Mouse (Mus musculus) heart, embryonic 11.5 days (tissue): ENCODE results near the gene Trrap. TPM values are rescaled to one million over a fixed set of nuclear protein-coding genes. Genes with fewer than 3 reads are reported as not detected.

Experiments
- ATAC-seq: fragments of 200-750 bp; cut with Nextera tagmentation; replicated peaks from 2 replicates; pipeline ENCODE4 v1.8.0; 2017; ENCODE audit warnings: moderate library complexity; ENCODE audit not compliant: insufficient number of reproducible peaks, low FRiP score, low TSS enrichment
- H3K27ac ChIP-seq: fragments of 300-500 bp; sonication (generic); 2 replicates; pipeline ENCODE4 v1.5.1; 2014; ENCODE audit warnings: mild to moderate bottlenecking, low read depth, low read length
- H3K27me3 ChIP-seq: fragments of 300-500 bp; sonication (generic); 2 replicates; pipeline ENCODE4 v1.6.1; 2014; ENCODE audit warnings: mild to moderate bottlenecking, low read length, mixed read lengths; ENCODE audit not compliant: control insufficient read depth, insufficient read depth
- H3K36me3 ChIP-seq: fragments of 300-500 bp; sonication (generic); 2 replicates; pipeline ENCODE4 v1.6.1; 2014; ENCODE audit warnings: mild to moderate bottlenecking, low read length, moderate library complexity, mixed read lengths; ENCODE audit not compliant: control insufficient read depth, insufficient read depth
- H3K4me1 ChIP-seq: fragments of 300-500 bp; sonication (generic); 2 replicates; pipeline ENCODE4 v1.6.1; 2014; ENCODE audit warnings: low read length; ENCODE audit not compliant: control insufficient read depth, insufficient read depth
- H3K4me2 ChIP-seq: fragments of 300-500 bp; sonication (generic); 2 replicates; pipeline ENCODE4 v1.6.1; 2014; ENCODE audit warnings: mild to moderate bottlenecking, moderate library complexity
- H3K4me3 ChIP-seq: fragments of 300-500 bp; sonication (generic); 2 replicates; pipeline ENCODE4 v1.5.1; 2014; ENCODE audit warnings: low read depth, low read length
- H3K9ac ChIP-seq: fragments of 300-500 bp; sonication (generic); 2 replicates; pipeline ENCODE4 v1.6.1; 2014; ENCODE audit warnings: mild to moderate bottlenecking, low read depth, low read length, moderate library complexity
- H3K9me3 ChIP-seq: fragments of 300-500 bp; sonication (generic); replicated peaks from 2 replicates; pipeline ENCODE4 v1.6.1; 2016; ENCODE audit warnings: low read length; ENCODE audit not compliant: control insufficient read depth
- WGBS: fragments of 180-500 bp; shearing (Covaris S2); extraction: QIAGEN DNeasy Blood & Tissue Kit; methylation state at CpG from one replicate; pipeline ENCODE4 v1.1.7; 2014; ENCODE audit not compliant: insufficient replicate concordance; 5-methylcytosine and 5-hydroxymethylcytosine counted together
- polyA plus RNA-seq: library from polyadenylated mRNA; unstranded; fragments of >200 nt; fragmentation: Nextera tagmentation; extraction: Ambion mirVana; gene quantifications from 2 replicates; pipeline ENCODE4 v1.2.1, GENCODE M21; 2014

Gene Trrap
- polyA plus RNA-seq, 1 experiment from 2014 or later: 75.7 TPM

DNA sequence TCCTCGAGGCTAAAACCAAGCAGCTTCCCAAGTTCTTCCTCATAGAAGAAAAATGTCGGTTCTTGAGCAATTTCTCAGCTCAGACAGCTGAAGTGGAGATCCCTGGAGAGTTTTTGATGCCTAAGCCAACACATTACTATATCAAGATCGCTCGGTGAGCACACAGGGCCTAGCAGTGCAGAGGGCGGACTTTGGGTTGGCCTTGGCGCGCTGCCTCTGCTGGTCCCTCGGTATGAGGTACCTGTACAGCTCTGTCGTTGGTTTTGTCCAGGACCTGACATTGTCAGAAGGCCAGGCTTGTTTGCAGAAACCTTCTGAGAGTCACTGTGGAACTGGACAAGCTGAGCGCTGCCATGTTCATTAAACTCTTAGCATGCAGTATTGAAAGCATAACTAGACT is 82.4 kb downstream of the Trrap start:
- no peaks in the 10 kb centered on the region for H3K4me1 ChIP-seq
- no peaks in the 10 kb centered on the region for H3K27me3 ChIP-seq
- no peak for ATAC-seq
- no peak overlapping the region for H3K9ac ChIP-seq
- H3K4me2 ChIP-seq: no peak overlapping the region
- peaks cover 82% of the 10 kb centered on the region for H3K36me3 ChIP-seq
- no peaks in the 10 kb centered on the region for H3K9me3 ChIP-seq
- H3K27ac ChIP-seq: no peak overlapping the region
- WGBS: 91% methylated on average over 10 of the region's 10 CpGs
- H3K4me3 ChIP-seq: no peak overlapping the region

DNA sequence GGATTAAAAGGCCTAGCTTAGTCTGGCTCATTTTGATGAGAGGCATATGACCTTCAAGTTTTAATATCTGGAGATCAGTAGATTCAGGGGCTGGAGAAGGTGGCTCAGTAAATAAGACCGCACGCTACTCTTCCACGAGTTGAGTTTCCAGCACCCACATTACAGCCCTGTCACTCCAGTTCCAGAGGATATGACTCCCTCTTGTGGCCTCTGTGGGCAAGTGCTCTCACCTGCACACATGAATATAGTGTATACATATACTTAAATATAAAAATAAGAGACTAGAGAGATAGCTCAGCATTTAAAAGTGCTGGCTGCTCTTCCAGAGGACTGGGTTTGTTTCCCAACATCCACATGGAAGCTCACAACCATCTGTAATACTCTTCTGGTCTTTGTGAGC is 84.3 kb downstream of the Trrap start:
- 95% methylated on average over 3 of the region's 3 CpGs for WGBS
- peaks cover 71% of the 10 kb centered on the region for H3K36me3 ChIP-seq

GRCm38 (mm10) chr5:144853931-144854330 is 86.4 kb downstream of the Trrap start:
- ATAC-seq: no peak
- no peak overlapping the region for H3K27ac ChIP-seq
- H3K4me2 ChIP-seq: no peak overlapping the region
- H3K4me1 ChIP-seq: peaks cover 5% of the 10 kb centered on the region; the same call in 1 of the 2 replicates
- H3K9ac ChIP-seq: no peak overlapping the region
- H3K9me3 ChIP-seq: no peaks in the 10 kb centered on the region
- H3K27me3 ChIP-seq: no peaks in the 10 kb centered on the region
- H3K36me3 ChIP-seq: peaks cover 72% of the 10 kb centered on the region
- no peak overlapping the region for H3K4me3 ChIP-seq
- 85% methylated on average over 5 of the region's 5 CpGs for WGBS

More for the DNA sequence above, 84.3 kb downstream of the Trrap start:
- ATAC-seq: no peak
- H3K4me2 ChIP-seq: no peak overlapping the region
- H3K27ac ChIP-seq: no peak overlapping the region
- no peaks in the 10 kb centered on the region for H3K9me3 ChIP-seq
- no peak overlapping the region for H3K4me3 ChIP-seq
- H3K9ac ChIP-seq: no peak overlapping the region
- no peaks in the 10 kb centered on the region for H3K27me3 ChIP-seq
- peaks cover 5% of the 10 kb centered on the region; the same call in 1 of the 2 replicates for H3K4me1 ChIP-seq

DNA sequence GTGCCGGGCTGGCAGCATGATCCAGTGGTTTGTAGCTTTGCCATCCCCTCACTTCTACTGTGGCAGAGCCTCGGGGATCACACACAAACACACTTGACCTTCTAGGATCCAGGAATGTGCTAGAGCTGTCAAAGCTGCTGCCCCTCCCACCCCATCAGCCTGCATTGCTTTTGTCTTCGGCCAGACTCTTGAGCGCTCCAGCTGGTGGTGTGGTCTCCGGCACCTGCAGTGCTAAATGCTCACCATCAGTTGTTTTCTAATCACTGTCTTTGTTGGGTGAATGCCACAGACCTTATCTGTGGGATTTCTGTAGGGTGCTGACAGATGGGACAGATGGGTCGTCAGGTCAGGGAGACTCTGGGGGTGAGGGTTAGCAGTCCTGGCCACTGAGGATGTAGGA is 88.4 kb downstream of the Trrap start:
- ATAC-seq: no peak; the same call in 1 of the 2 replicates
- 27% methylated on average over 6 of the region's 6 CpGs for WGBS
- Histone ChIP-seq H3K4me1 (peaks cover 5% of the 10 kb centered on the region; the same call in 1 of the 2 replicates), H3K9me3 (no peaks in the 10 kb centered on the region), H3K9ac (no peak overlapping the region), H3K4me3 (no peak overlapping the region), H3K27ac (no peak overlapping the region), H3K4me2 (no peak overlapping the region), H3K27me3 (no peaks in the 10 kb centered on the region), H3K36me3 (peaks cover 73% of the 10 kb centered on the region)

- Histone ChIP-seq H3K9ac (no peak overlapping the region), H3K4me3 (no peak overlapping the region), H3K4me2 (no peak overlapping the region), H3K36me3 (peaks cover 59% of the 10 kb centered on the region), H3K9me3 (no peaks in the 10 kb centered on the region), H3K4me1 (peaks cover 5% of the 10 kb centered on the region; the same call in 1 of the 2 replicates), H3K27me3 (no peaks in the 10 kb centered on the region), H3K27ac (no peak overlapping the region)
- 90% methylated on average over 15 of the region's 15 CpGs for whole genome bisulfite sequencing
- no peak for ATAC-seq
These were observed 91.0 kb downstream of the Trrap start for GRCm38 (mm10) chr5:144858527-144858926.

GRCm38 (mm10) chr5:144859284-144859683 is 91.8 kb downstream of the Trrap start:
- Histone ChIP-seq H3K4me2 (no peak overlapping the region), H3K4me1 (peaks cover 5% of the 10 kb centered on the region; the same call in 1 of the 2 replicates), H3K4me3 (no peak overlapping the region), H3K27ac (no peak overlapping the region), H3K36me3 (peaks cover 51% of the 10 kb centered on the region), H3K9ac (no peak overlapping the region), H3K27me3 (no peaks in the 10 kb centered on the region), H3K9me3 (no peaks in the 10 kb centered on the region)
- WGBS: 91% methylated on average over 9 of the region's 9 CpGs
- no peak for ATAC-seq

DNA sequence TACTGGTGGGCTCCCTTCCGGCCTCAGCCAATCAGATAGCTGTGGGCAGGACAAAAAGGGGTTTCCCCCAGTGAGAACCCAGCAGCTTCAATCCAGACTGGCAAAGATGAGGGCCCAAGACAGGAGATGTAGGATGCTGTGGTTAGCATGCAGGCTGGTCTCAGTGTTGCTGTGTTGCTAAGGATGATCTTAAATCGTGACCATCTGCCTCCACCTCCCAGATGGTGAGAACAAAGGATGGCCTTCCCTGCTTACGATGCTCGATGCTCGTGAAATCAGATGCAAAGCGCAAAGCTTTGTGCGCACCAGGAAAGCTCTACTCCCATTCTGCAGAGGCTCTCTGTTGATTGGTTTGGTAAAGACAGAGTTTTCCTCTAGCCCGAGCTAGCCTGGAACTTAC is 93.4 kb downstream of the Trrap start:
- 95% methylated on average over 8 of the region's 8 CpGs for WGBS
- Histone ChIP-seq H3K9ac (no peak overlapping the region), H3K4me1 (peaks cover 3% of the 10 kb centered on the region; the same call in 1 of the 2 replicates), H3K4me3 (no peak overlapping the region), H3K36me3 (peaks cover 42% of the 10 kb centered on the region), H3K27me3 (no peaks in the 10 kb centered on the region), H3K27ac (no peak overlapping the region), H3K9me3 (no peaks in the 10 kb centered on the region), H3K4me2 (no peak overlapping the region)
- no peak for ATAC-seq

DNA sequence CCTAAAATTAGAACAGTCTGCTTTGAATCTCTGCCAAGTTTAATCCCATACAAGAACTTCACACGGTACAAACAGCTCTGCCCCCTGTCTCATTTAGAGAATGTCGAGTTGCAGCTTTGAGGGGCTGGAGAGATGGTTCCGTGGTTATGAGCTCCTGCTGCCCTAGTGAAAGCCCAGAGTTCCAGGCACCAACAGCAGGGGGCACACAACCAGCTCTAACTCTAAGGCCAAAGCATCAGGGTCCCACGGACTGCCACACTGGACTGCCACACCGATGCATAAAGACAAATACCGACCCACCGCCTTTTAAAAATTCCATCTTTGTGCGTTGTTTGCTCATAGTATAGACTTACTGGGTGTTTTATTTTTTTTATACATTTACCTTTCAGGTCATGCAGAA is 99.4 kb downstream of the Trrap start:
- H3K4me2 ChIP-seq: no peak overlapping the region
- no peaks in the 10 kb centered on the region for H3K9me3 ChIP-seq
- H3K36me3 ChIP-seq: peaks cover 2% of the 10 kb centered on the region; the same call in 1 of the 2 replicates
- no peak overlapping the region for H3K9ac ChIP-seq
- H3K4me3 ChIP-seq: no peak overlapping the region
- H3K27ac ChIP-seq: no peak overlapping the region
- H3K4me1 ChIP-seq: no peaks in the 10 kb centered on the region
- no peaks in the 10 kb centered on the region for H3K27me3 ChIP-seq
- 77% methylated on average over 8 of the region's 8 CpGs for WGBS
- ATAC-seq: no peak

DNA sequence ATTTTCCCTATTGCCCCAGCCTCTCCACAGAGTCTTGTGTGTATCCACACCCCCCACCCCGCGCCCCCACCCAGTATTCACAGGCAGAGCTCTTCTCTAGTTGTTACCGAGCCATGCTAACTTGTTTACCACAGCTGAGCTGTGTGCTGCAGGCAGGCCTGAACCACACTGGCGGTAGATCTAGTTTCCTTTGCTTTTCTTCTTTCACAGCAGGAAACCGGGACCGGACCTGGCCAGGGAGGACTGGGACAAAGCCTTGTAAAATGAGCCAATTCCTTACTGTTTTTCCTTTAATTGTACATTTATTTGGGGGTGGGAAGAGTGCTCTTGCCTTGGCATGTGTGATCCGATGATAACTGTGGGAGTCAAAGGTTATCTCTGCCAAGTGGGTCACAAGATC is 101.9 kb downstream of the Trrap start:
- Histone ChIP-seq H3K27ac (no peak overlapping the region; the same call in 1 of the 2 replicates), H3K4me1 (no peaks in the 10 kb centered on the region), H3K9me3 (no peaks in the 10 kb centered on the region), H3K27me3 (no peaks in the 10 kb centered on the region), H3K4me2 (no peak overlapping the region), H3K36me3 (peaks cover 2% of the 10 kb centered on the region; the same call in 1 of the 2 replicates), H3K4me3 (no peak overlapping the region), H3K9ac (no peak overlapping the region)
- WGBS: 64% methylated on average over 7 of the region's 7 CpGs
- ATAC-seq: no peak
